Mouse (Mus musculus) T-helper 1 cell (primary cell): ENCODE measurements at regions not wholly inside any gene's neighbourhood (a gene's known extent, or its start where the extent isn't known, plus 50 kb on each side); places are given as distances from the start of the nearest gene placed in this dataset.

Experiments used
- in situ Hi-C: fragments of 300-600 bp; cut with MboI, MseI; formaldehyde crosslinking; loops from one replicate; pipeline ENCODE4 v1.15.1; 2025; ENCODE audit warnings: high pct_unique_total_duplicates

GRCm38 (mm10) chr3:52644178-52645128 is 372.6 kb downstream of the Cog6 start:
- in situ Hi-C loops: no loop called here

- in situ Hi-C loops: no loop called here
Observed at GRCm38 (mm10) chr3:52643796-52644177, 373.2 kb downstream of the Cog6 start.

GRCm38 (mm10) chr3:52643100-52643551 is 373.9 kb downstream of the Cog6 start:
- in situ Hi-C loops: no loop called here

GRCm38 (mm10) chr3:52641226-52642181 is 373.4 kb downstream of the Foxo1 start:
- in situ Hi-C loops: no loop called here

- in situ Hi-C loops: no loop called here
Observed at GRCm38 (mm10) chr3:52640250-52641147, 372.4 kb downstream of the Foxo1 start.

- in situ Hi-C loops: loop anchor here (10.0 kb wide), 1 partner anchor 364 kb away; no protein-coding TSS in a partner anchor
Observed at GRCm38 (mm10) chr3:52638816-52639215, 370.7 kb downstream of the Foxo1 start.

- in situ Hi-C loops: loop anchor here (10.0 kb wide), 1 partner anchor 360 kb away; no protein-coding TSS in a partner anchor
Observed at GRCm38 (mm10) chr3:52634353-52634752, 366.2 kb downstream of the Foxo1 start.

GRCm38 (mm10) chr3:52633491-52634100 is 365.5 kb downstream of the Foxo1 start:
- in situ Hi-C loops: loop anchor here (10.0 kb wide), 1 partner anchor 359 kb away; no protein-coding TSS in a partner anchor

GRCm38 (mm10) chr3:52632635-52633034 is 364.5 kb downstream of the Foxo1 start:
- in situ Hi-C loops: loop anchor here (10.0 kb wide), 1 partner anchor 358 kb away; no protein-coding TSS in a partner anchor

- in situ Hi-C loops: loop anchor here (10.0 kb wide), 1 partner anchor 355 kb away; no protein-coding TSS in a partner anchor
Observed at GRCm38 (mm10) chr3:52630209-52630608, 362.1 kb downstream of the Foxo1 start.

- in situ Hi-C loops: no loop called here
Observed at GRCm38 (mm10) chr3:52625125-52625524, 357.0 kb downstream of the Foxo1 start.

- in situ Hi-C loops: no loop called here
Observed at GRCm38 (mm10) chr3:52622530-52622929, 354.4 kb downstream of the Foxo1 start.

GRCm38 (mm10) chr3:52621936-52622335 is 353.8 kb downstream of the Foxo1 start:
- in situ Hi-C loops: no loop called here

GRCm38 (mm10) chr3:52618925-52619224 is 350.7 kb downstream of the Foxo1 start:
- in situ Hi-C loops: no loop called here

- in situ Hi-C loops: no loop called here
Observed at GRCm38 (mm10) chr3:52618212-52618924, 350.2 kb downstream of the Foxo1 start.

- in situ Hi-C loops: no loop called here
Observed at GRCm38 (mm10) chr3:52617413-52618149, 349.4 kb downstream of the Foxo1 start.

GRCm38 (mm10) chr3:52611881-52612280 is 343.7 kb downstream of the Foxo1 start:
- in situ Hi-C loops: no loop called here

GRCm38 (mm10) chr3:52610466-52610865 is 342.3 kb downstream of the Foxo1 start:
- in situ Hi-C loops: no loop called here

GRCm38 (mm10) chr3:52608086-52608426 is 339.9 kb downstream of the Foxo1 start:
- in situ Hi-C loops: loop anchor here (5.0 kb wide), 1 partner anchor 1076 kb away; no protein-coding TSS in a partner anchor
